Mouse (Mus musculus) olfactory bulb, adult 2 months (tissue): ENCODE data around the gene Apbb2. TPM values are rescaled to one million over a fixed set of nuclear protein-coding genes. Genes with fewer than 3 reads are reported as not detected.

Experiments
- H3K27ac ChIP-seq: fragments of 200-500 bp; 2 replicates; pipeline ENCODE4 v1.5.1; 2012; ENCODE audit warnings: low read depth, low read length; ENCODE audit not compliant: insufficient read depth
- H3K4me1 ChIP-seq: fragments of 200-500 bp; 2 replicates; pipeline ENCODE4 v1.6.1; 2012; ENCODE audit warnings: low read length; ENCODE audit not compliant: control insufficient read depth, insufficient read depth
- H3K4me3 ChIP-seq: fragments of 200-500 bp; 2 replicates; pipeline ENCODE4 v1.5.1; 2012; ENCODE audit warnings: mild to moderate bottlenecking, low read depth, low read length, moderate library complexity; ENCODE audit not compliant: insufficient read depth
- CTCF ChIP-seq: fragments of 200-500 bp; IDR thresholded peaks from 2 replicates; pipeline ENCODE4 v1.5.1; 2012; ENCODE audit warnings: low read depth, mild to moderate bottlenecking, low read length, moderate library complexity; ENCODE audit not compliant: insufficient read depth
- POLR2A ChIP-seq: fragments of 200-500 bp; IDR thresholded peaks from 2 replicates; pipeline ENCODE4 v1.6.1; 2012; ENCODE audit warnings: mild to moderate bottlenecking, low read depth, low read length, moderate library complexity; ENCODE audit not compliant: insufficient read depth
- WGBS: fragments of 180-500 bp; shearing (Covaris S2); methylation state at CpG from one replicate; pipeline ENCODE4 v1.1.7; 2018; 5-methylcytosine and 5-hydroxymethylcytosine counted together
- polyA plus RNA-seq: library from polyadenylated mRNA; stranded (reverse); fragments of >200 nt; gene quantifications from 2 replicates; pipeline ENCODE4 v1.2.4, GENCODE M21; 2012; ENCODE audit warnings: low replicate concordance; ENCODE audit not compliant: missing spikeins, insufficient read depth, insufficient read length

The Apbb2 gene
- polyA plus RNA-seq, 1 experiment, result not detected

DNA sequence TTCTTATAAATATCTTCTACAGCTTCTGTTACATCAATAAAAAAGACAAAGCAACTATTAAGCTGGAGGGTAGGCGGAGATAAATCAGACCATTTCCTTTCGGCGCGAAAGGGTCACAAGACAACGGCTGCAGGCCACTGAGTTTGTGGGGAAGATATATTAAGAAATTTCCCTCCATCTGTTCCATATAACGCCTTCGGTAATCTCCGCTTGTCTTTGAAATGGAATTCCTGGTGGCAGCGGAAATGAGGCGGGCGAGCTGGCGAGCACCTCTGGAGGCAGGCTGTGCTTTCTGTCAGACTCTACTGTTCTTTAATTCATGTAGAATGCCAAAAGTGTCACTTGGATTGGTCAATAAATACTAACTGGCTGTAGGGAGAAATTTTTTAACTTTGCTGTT is 267.5 kb downstream of the Apbb2 start:
- WGBS, result 93% methylated on average over 12 of the region's 12 CpGs
- no peak overlapping the region for H3K4me3 ChIP-seq
- no peaks in the 10 kb centered on the region for H3K4me1 ChIP-seq
- TF ChIP-seq POLR2A (no peak), CTCF (no peak)
- no peak overlapping the region for H3K27ac ChIP-seq

GRCm38 (mm10) chr5:66350611-66351010 is 268.0 kb downstream of the Apbb2 start:
- Histone ChIP-seq H3K27ac (no peak overlapping the region), H3K4me1 (no peaks in the 10 kb centered on the region), H3K4me3 (no peak overlapping the region)
- TF ChIP-seq POLR2A (no peak), CTCF (no peak)
- WGBS, result 95% methylated on average over 6 of the region's 6 CpGs

GRCm38 (mm10) chr5:66348421-66348820 is 270.2 kb downstream of the Apbb2 start:
- Histone ChIP-seq H3K4me3 (no peak overlapping the region), H3K27ac (no peak overlapping the region), H3K4me1 (no peaks in the 10 kb centered on the region)
- no peak for TF ChIP-seq POLR2A
- TF ChIP-seq CTCF, result no peak
- WGBS, result 84% methylated on average over 6 of the region's 6 CpGs

- no peak overlapping the region for H3K27ac ChIP-seq
- 95% methylated on average over 6 of the region's 6 CpGs for WGBS
- TF ChIP-seq POLR2A, result no peak
- TF ChIP-seq CTCF, result no peak
These were observed 271.8 kb downstream of the Apbb2 start for GRCm38 (mm10) chr5:66346756-66347155.

GRCm38 (mm10) chr5:66345140-66345539 is 273.4 kb downstream of the Apbb2 start:
- H3K27ac ChIP-seq, result no peak overlapping the region
- no peaks in the 10 kb centered on the region for H3K4me1 ChIP-seq
- TF ChIP-seq POLR2A (no peak), CTCF (no peak)
- H3K4me3 ChIP-seq, result no peak overlapping the region
- WGBS, result 79% methylated on average over 3 of the region's 3 CpGs

More at GRCm38 (mm10) chr5:66346756-66347155, 271.8 kb downstream of the Apbb2 start:
- Histone ChIP-seq H3K4me3 (no peak overlapping the region), H3K4me1 (no peaks in the 10 kb centered on the region)

GRCm38 (mm10) chr5:66344182-66344581 is 274.4 kb downstream of the Apbb2 start:
- TF ChIP-seq CTCF, result no peak
- no peak for TF ChIP-seq POLR2A
- Histone ChIP-seq H3K4me3 (no peak overlapping the region), H3K27ac (no peak overlapping the region), H3K4me1 (no peaks in the 10 kb centered on the region)
- WGBS, result 66% methylated on average over 2 of the region's 2 CpGs

- peaks cover 3% of the 10 kb centered on the region for H3K4me1 ChIP-seq
- TF ChIP-seq CTCF (no peak), POLR2A (no peak)
- 90% methylated on average over 9 of the region's 9 CpGs for WGBS
- no peak overlapping the region for H3K4me3 ChIP-seq
- H3K27ac ChIP-seq, result no peak overlapping the region
These were observed 276.3 kb downstream of the Apbb2 start for GRCm38 (mm10) chr5:66342285-66342684.

DNA sequence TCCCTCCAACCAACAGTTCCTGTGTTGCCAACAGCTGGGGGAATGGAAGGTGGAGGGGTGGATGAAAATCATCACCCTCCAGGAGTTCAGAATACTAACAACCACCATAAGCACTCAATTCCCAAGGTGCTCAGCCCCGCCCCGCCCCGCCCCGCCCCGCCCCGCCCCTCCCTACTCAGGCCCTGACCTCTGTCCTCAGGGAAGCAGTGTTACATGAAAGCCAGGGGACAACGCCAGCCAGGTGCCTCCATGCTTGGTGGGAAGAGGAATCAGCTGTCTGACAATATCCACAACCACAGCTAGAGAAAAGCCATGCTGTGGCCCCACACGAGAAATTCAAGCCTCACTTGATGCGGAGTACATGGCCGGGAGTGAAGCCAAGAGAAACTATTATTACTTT is 276.7 kb downstream of the Apbb2 start:
- Histone ChIP-seq H3K27ac (no peak overlapping the region), H3K4me3 (no peak overlapping the region), H3K4me1 (peaks cover 7% of the 10 kb centered on the region)
- no peak for TF ChIP-seq POLR2A
- no peak for TF ChIP-seq CTCF
- 56% methylated on average over 10 of the region's 10 CpGs for WGBS

- H3K4me1 ChIP-seq, result peaks cover 7% of the 10 kb centered on the region
- no peak overlapping the region for H3K27ac ChIP-seq
- no peak for TF ChIP-seq POLR2A
- no peak for TF ChIP-seq CTCF
- H3K4me3 ChIP-seq, result no peak overlapping the region
- WGBS, result 67% methylated on average over 17 of the region's 17 CpGs
These were observed 278.1 kb downstream of the Apbb2 start for GRCm38 (mm10) chr5:66340356-66341102.

GRCm38 (mm10) chr5:66338583-66338982 is 280.0 kb downstream of the Apbb2 start:
- TF ChIP-seq CTCF (no peak), POLR2A (no peak)
- H3K27ac ChIP-seq, result no peak overlapping the region
- 36% methylated on average over 7 of the region's 7 CpGs for WGBS
- no peak overlapping the region for H3K4me3 ChIP-seq
- H3K4me1 ChIP-seq, result peaks cover 7% of the 10 kb centered on the region
